Mouse (Mus musculus) heart, adult 2 months (tissue): ENCODE data around the gene Nup210l.

Source experiments
- CTCF ChIP-seq: fragments of 200-600 bp; IDR thresholded peaks from 2 replicates; pipeline ENCODE4 v1.8.1; 2022; ENCODE audit warnings: antibody characterized with exemption, mild to moderate bottlenecking, moderate library complexity
- EP300 ChIP-seq: fragments of 200-500 bp; IDR thresholded peaks from 2 replicates; pipeline ENCODE4 v1.6.1; 2011; ENCODE audit warnings: low read depth, low read length, control low read depth; ENCODE audit not compliant: insufficient read depth

GRCm38 (mm10) chr3:90094453-90094852 is 9.5 kb upstream of the Nup210l start:
- TF ChIP-seq CTCF (no peak), EP300 (no peak)
